In genomic region chr12:110009136-110009535, GRCm38 (mm10) we compare ENCODE assay signal across 17 mouse cellular contexts.
DNase-seq lines count a peak whose midpoint lies in the region; ATAC-seq and TF ChIP-seq lines count a peak whose summit lies in the region.
"Had no signal": no experiment of that assay in that cellular context is flagged by ENCODE, and none has a peak within 500 bp of the region (broad histone marks: within the 10 kb centered on the region; RNA-seq: fewer than 3 reads in every experiment).

No protein-coding gene starts in this region.

- ATAC-seq in intestine, postnatal 0 days: no peak
- no peak for ATAC-seq in intestine, embryonic 16.5 days
- ATAC-seq in granulocyte monocyte progenitor cell, adult 5-6 weeks (replicated peaks; ENCODE audit: poor library complexity, severe bottlenecking): peak; percentile 30; the same call in 1 of the 2 replicates
- ATAC-seq in cerebellum, adult (ENCODE audit: insufficient number of reproducible peaks, low FRiP score, low TSS enrichment): no peak

- H3K36me3 ChIP-seq in intestine, postnatal 0 days (ENCODE audit: control insufficient read depth, insufficient read depth): no peaks in the 10 kb centered on the region
- no peaks in the 10 kb centered on the region for H3K36me3 ChIP-seq in intestine, embryonic 16.5 days (ENCODE audit: control insufficient read depth, insufficient read depth, low read length)
- H3K36me3 ChIP-seq: forebrain, embryonic 12.5 days; G1E; heart, embryonic 15.5 days; hindbrain, embryonic 13.5 days; limb, embryonic 15.5 days; midbrain, embryonic 12.5 days had no signal

- H3K9me3 ChIP-seq in intestine, postnatal 0 days (ENCODE audit: control insufficient read depth): no peaks in the 10 kb centered on the region
- no peaks in the 10 kb centered on the region for H3K9me3 ChIP-seq in intestine, embryonic 16.5 days (ENCODE audit: control insufficient read depth, low read length)
- H3K9me3 ChIP-seq: forebrain, embryonic 12.5 days; heart, embryonic 15.5 days; hindbrain, embryonic 13.5 days; limb, embryonic 15.5 days; midbrain, embryonic 12.5 days had no signal

- no peaks in the 10 kb centered on the region for H3K27me3 ChIP-seq in intestine, postnatal 0 days (replicated peaks; ENCODE audit: control insufficient read depth, insufficient read depth, low read length)
- H3K27me3 ChIP-seq in intestine, embryonic 16.5 days (replicated peaks; ENCODE audit: control insufficient read depth, insufficient read depth, low read length): no peaks in the 10 kb centered on the region
- H3K27me3 ChIP-seq: forebrain, embryonic 12.5 days; heart, embryonic 15.5 days; hindbrain, embryonic 13.5 days; limb, embryonic 15.5 days had no signal

- H3K4me2 ChIP-seq in intestine, postnatal 0 days (replicated peaks; ENCODE audit: low read depth): no peak overlapping the region
- no peak overlapping the region for H3K4me2 ChIP-seq in intestine, embryonic 16.5 days (ENCODE audit: low read depth, low read length)
- H3K4me2 ChIP-seq: forebrain, embryonic 12.5 days; heart, embryonic 15.5 days; hindbrain, embryonic 13.5 days; limb, embryonic 15.5 days; midbrain, embryonic 12.5 days had no signal

- no peak overlapping the region for H3K9ac ChIP-seq in intestine, postnatal 0 days (ENCODE audit: low read depth, low read length)
- no peak overlapping the region for H3K9ac ChIP-seq in intestine, embryonic 16.5 days (ENCODE audit: low read depth, low read length)
- H3K9ac ChIP-seq: forebrain, embryonic 12.5 days; heart, embryonic 15.5 days; hindbrain, embryonic 13.5 days; limb, embryonic 15.5 days; midbrain, embryonic 12.5 days had no signal

- WGBS in intestine, postnatal 0 days: 66% methylated on average over 4 of the region's 4 CpGs
- WGBS in intestine, embryonic 16.5 days: 54% methylated on average over 4 of the region's 4 CpGs

- DNase-seq in lung, postnatal 36 days: peak; percentile 9
- DNase-seq in lung, postnatal 25 days (ENCODE audit: low spot score): no peak
- peak; percentile 18 for DNase-seq in NIH3T3 (ENCODE audit: low read depth)
- DNase-seq in urinary bladder, adult 18-20 months (ENCODE audit: low spot score in 2 of 2): no peak
- DNase-seq: cerebellum, adult 2 months; kidney, postnatal 10 days; retina, postnatal 1 day had no signal

- no peak overlapping the region for H3K4me3 ChIP-seq in intestine, postnatal 0 days (ENCODE audit: low read depth, low read length)
- H3K4me3 ChIP-seq in intestine, embryonic 16.5 days (ENCODE audit: low read length): no peak overlapping the region
- H3K4me3 ChIP-seq: forebrain, embryonic 12.5 days; heart, embryonic 15.5 days; hindbrain, embryonic 13.5 days; limb, embryonic 15.5 days; midbrain, embryonic 12.5 days had no signal

- peak; percentile 62 for TF ChIP-seq CTCF in intestine, postnatal 0 days (IDR thresholded peaks at IDR 0.05; ENCODE audit: low read depth)

- H3K4me1 ChIP-seq in intestine, postnatal 0 days (replicated peaks; ENCODE audit: control insufficient read depth, insufficient read depth, low read length): no peaks in the 10 kb centered on the region
- no peaks in the 10 kb centered on the region for H3K4me1 ChIP-seq in intestine, embryonic 16.5 days (ENCODE audit: control insufficient read depth, insufficient read depth, low read length)
- H3K4me1 ChIP-seq: forebrain, embryonic 12.5 days; heart, embryonic 15.5 days; hindbrain, embryonic 13.5 days; limb, embryonic 15.5 days; midbrain, embryonic 12.5 days had no signal

- no peak overlapping the region for H3K27ac ChIP-seq in intestine, postnatal 0 days (ENCODE audit: low read depth, low read length)
- no peak overlapping the region for H3K27ac ChIP-seq in intestine, embryonic 16.5 days (ENCODE audit: low read length)
- H3K27ac ChIP-seq: forebrain, embryonic 12.5 days; heart, embryonic 15.5 days; hindbrain, embryonic 13.5 days; limb, embryonic 15.5 days; midbrain, embryonic 12.5 days had no signal

Comparison
In these comparisons a context has a peak if more than half of its experiments do, and no peak if none do; other contexts are left out.
1. DNase-seq: peak in lung, postnatal 36 days (single experiment) and NIH3T3 (single experiment); none in lung, postnatal 25 days (single experiment) and urinary bladder, adult 18-20 months (0 of 2).